Mouse (Mus musculus) kidney, postnatal 36 days (tissue): ENCODE measurements at regions not wholly inside any gene's neighbourhood (a gene's known extent, or its start where the extent isn't known, plus 50 kb on each side); places are given as distances from the start of the nearest gene placed in this dataset.

Experiments used
- DNase-seq, 2 experiments: peaks; one replicate each; pipeline ENCODE4 v3.0.0; 2021 to 2022; ENCODE audit warnings: mixed read lengths in 2 of 2

DNA sequence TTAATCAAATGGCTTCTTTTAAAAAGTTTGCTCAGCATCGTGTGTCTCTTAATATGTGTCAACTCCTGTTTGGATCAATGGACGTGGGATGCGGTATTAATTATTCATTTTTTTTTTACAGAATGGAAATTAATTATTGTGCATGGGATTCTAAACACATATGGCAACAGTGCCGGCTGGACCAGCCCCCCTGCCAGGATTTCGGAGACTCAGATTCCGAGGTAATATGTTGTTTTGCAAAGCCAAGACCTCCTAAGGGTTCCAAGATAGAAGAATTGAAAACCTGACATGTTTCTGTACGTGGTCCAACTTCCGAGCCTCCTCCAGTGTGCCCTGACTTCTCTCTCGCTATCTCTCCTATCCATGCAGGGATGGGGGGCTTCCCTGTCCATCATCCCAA lies 170.4 kb downstream of the 3110018I06Rik start:
- DNase-seq, result no peak

- DNase-seq, result no peak
Observed at GRCm38 (mm10) chr12:107662624-107663023, 174.2 kb downstream of the 3110018I06Rik start.

- DNase-seq, result no peak
Observed at GRCm38 (mm10) chr12:107667836-107668235, 179.4 kb downstream of the 3110018I06Rik start.

GRCm38 (mm10) chr12:107669046-107669445 lies 180.6 kb downstream of the 3110018I06Rik start:
- DNase-seq, result no peak

DNA sequence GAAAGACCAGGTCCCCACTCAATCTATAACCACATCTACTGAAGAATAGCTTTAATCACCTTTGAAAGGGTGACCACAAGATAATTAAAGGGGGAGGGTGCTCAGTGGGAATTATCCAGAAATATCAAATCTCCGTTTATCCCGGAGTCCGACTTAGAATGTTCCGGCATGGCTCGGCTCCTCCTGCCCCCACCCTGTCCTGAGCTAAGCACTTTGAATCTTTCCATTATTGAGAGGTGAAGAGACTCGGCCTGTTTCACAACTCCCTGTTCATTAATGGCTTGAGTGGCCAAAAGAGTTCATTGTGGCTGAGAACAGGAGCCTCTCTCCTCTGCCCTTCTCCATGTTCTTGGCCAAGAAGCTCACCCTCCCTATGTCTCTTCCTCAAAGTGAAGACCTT lies 181.0 kb downstream of the 3110018I06Rik start:
- DNase-seq, result no peak

- DNase-seq, result peak; percentile 8 to 56
Observed at GRCm38 (mm10) chr12:107669910-107670309, 181.5 kb downstream of the 3110018I06Rik start.

DNA sequence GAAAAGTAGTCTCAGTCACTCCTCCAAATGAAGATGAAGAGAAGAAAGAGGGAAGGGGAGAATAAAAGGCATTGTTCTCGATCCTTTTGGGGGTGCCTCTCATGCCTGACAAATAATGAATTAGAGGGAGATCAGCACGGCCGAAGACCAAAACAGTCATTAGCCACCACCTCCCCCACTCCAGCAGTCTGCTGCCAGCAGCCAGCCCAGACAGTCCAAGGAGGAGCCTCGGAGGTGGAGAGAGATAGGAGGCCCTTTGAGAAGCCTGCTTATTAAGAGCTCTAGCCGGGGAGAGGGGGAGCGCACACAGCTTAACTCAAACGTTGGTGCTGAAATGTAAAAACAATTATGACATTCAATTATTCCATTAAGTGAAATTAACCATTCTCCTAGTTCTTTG lies 188.6 kb downstream of the 3110018I06Rik start:
- no peak for DNase-seq

GRCm38 (mm10) chr12:107687447-107687846 lies 199.0 kb downstream of the 3110018I06Rik start:
- DNase-seq, result no peak

DNA sequence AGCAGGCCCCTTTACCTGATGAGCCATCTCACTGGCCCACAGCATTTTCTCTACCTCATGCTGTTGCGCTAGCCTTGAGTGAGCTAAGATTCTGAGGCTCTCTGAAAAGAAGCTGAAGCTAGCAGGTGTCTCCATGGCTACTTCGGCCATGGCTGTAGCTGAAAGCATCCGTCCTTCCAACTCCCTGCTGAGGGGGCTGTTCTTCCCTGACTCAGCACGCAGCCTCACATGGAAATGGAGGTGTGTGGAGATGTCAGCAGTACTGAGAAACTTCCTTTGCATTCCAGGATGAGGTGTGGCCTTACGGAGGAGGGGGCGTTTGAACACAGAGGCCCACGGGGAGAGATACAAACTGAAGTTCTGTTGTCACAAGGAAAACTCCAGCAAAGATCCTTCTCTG lies 201.0 kb downstream of the 3110018I06Rik start:
- no peak for DNase-seq

DNA sequence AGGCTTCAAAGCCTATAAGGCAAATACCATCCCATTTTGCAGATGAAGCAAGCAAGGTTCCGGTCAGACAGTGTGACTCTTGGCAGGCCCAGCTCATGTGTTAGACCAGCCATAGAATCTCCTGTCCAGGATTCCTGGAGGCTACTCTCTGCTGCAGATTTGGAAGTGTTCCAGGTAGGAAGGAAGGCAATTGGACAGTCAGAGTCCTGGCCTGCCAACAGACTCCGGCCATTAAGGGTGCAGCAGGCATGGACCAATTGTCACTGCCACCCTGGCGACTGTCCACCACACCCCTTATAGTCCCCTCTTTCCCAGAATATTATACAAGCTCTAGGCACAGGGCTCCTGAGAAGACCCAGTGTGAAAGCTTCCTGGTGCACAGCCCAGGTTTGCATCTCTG lies 201.6 kb downstream of the 3110018I06Rik start:
- no peak for DNase-seq

DNA sequence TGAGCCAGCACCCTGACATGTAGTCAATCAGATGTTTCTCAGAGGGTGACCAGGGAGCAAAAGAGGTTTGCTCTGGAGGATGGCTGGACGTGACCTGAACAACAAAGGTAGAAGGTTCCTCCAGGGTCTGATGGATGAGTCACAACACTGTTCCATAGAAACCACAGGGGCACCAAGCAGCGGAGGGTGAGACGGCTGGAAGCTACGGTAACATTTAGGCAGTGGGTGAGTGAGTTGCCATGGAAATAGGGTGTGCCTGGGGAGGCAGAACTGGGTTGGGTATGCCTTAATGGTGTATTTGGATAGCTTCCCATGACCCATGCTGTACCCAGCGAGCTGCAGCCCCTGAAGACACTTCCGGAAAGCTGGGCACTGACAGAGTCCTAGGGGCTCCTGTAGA lies 205.3 kb downstream of the 3110018I06Rik start:
- DNase-seq, result no peak

- DNase-seq, result no peak
Observed at GRCm38 (mm10) chr12:107695014-107695413, 206.6 kb downstream of the 3110018I06Rik start.

DNA sequence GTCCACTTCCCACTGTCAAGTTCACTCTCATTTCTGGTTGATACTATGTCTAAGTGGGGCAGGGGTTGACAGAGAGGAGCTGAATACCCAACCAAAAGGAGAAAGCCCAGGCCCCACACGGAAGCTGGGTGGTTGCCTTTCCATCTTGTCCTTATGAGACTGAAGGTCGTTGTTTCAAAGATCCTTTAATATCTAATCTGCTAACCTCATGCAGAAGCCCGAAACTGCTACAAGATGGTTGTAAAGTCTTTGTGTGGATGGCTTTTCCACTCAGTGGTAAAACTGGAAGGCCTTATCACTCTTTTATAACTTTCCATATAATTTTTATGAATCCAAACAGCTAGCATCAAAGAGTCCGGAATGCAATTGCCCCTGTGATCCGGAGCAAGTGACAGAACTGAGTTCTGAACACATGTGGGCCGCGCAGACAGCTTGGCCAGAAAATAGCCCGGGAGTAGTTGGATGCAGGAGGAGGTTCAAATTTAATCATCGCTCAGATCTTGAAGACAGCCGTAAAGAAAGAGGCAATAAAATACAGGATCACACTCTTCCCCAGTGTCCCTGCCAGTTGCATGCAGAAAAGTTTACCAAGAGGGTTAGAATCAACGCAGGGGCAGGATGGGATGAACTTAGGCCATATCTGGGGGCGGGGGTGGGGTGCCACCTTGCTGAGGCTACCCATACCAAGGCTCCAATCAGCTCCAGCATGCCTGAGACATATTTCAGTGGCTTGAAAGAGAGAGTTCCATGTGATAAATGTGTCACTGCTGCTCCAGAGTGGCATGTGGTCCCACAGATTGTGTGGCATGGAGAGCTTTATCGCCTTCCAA lies 207.2 kb downstream of the 3110018I06Rik start:
- DNase-seq, result no peak

- DNase-seq, result no peak
Observed at GRCm38 (mm10) chr12:107700317-107700716, 211.9 kb downstream of the 3110018I06Rik start.

DNA sequence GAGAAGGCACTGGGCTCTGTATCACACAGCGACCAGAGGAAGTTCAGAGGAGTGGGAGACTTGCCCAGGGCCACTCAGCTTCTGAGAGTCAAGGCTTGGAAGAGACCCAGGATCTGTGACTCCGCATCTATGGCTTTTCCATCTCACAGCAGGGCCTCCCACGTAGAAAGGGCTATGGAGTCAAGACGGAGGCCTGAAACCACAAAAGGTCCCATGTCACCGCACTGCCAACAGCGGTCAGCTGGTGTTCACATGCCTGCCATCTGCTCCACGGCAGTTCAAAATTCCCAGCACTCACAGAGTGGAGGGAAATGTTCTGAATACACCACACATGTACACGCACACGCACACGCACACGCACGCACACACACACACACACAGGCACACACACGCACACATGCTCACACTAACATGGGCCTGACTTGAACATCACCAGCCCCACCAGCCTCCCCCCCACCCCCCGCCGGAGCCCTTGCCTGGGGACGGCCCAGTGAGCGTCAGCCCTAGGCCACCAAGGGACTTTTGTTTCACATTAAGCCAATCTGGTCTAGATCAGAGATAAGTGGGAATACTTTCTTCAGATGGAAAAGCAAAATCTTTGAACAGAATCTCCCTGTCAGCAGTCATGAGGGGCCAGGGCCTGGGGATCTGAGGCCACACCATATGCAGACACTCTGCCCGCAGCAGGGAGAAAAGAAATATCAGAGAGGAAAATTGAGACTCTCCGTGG lies 212.6 kb downstream of the 3110018I06Rik start:
- no peak for DNase-seq

DNA sequence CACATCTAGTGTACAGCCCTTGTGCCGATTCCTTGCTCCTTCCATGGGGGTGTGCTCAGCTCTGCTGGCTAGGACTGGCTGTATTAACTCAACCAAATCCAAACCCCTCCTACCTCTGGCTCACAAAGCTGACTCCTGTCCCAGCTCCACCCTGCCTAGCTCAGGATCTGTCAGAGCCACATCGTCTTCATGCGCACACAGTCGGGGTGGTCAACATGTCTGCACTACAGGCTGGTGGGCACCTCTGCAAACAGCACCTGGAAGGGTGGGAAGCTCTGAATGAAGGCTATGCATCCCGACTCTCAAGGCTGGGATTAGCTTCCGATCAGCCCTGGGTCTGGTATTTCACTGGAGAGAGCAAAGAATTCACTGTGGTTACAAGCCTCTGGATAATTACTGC lies 220.4 kb downstream of the 3110018I06Rik start:
- DNase-seq, result no peak

GRCm38 (mm10) chr12:107711017-107711416 lies 222.6 kb downstream of the 3110018I06Rik start:
- DNase-seq, result no peak

DNA sequence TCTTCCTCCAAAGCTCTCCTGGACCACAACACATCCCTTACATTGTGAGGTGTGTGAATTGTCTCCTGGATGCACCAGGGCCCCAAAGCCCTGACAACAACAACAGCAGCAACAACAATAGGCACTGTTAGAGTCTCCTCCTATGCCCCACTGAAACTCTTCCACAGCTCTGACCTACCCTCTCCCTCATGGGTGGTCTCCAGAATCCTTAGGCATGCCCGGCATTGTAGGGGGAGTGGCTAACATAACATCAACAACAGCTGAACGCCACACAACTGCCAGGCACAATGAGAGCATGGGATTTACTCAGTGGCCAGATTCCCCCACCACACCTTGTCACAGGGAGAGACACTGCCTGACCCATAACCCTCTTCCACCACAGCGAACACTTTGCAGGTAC lies 223.2 kb downstream of the 3110018I06Rik start:
- DNase-seq, result no peak

GRCm38 (mm10) chr12:107713191-107713590 lies 224.8 kb downstream of the 3110018I06Rik start:
- no peak for DNase-seq

GRCm38 (mm10) chr12:107714846-107715245 lies 226.4 kb downstream of the 3110018I06Rik start:
- no peak for DNase-seq

GRCm38 (mm10) chr12:107715871-107716270 lies 227.4 kb downstream of the 3110018I06Rik start:
- DNase-seq, result peak in 1 of 2 experiments; percentile 1

DNA sequence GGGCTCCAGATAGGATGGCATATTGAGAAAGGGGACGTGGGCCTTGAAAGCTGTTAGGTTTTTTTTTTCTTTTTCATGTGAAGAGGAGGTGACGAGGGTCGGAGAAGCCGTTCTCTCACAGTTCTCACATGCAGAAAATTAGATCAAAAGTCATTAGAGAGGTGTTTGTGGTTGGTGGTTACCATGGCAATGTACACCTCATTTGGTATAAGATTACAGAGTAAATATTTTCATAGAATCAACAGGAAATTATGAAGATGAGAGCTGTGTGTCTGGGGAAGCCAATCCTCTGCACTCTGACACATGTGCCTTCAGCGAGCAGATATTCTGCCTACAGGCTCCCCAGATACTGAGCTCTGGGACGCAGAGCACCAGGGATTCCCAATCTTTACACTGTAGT lies 232.5 kb downstream of the 3110018I06Rik start:
- no peak for DNase-seq

GRCm38 (mm10) chr12:107723062-107723859 lies 234.8 kb downstream of the 3110018I06Rik start:
- DNase-seq, result no peak
